In genomic region chr4:43972137-43972591, GRCm38 (mm10) we compare ENCODE assay signal across 9 mouse cellular contexts. TPM values are rescaled to one million over a fixed set of nuclear protein-coding genes. Genes with fewer than 3 reads are reported as not detected.
DNase-seq lines count a peak whose midpoint lies in the region; ATAC-seq lines count a peak whose summit lies in the region.
"Had no signal": no experiment of that assay in that cellular context is flagged by ENCODE, and none has a peak within 500 bp of the region (broad histone marks: within the 10 kb centered on the region; RNA-seq: fewer than 3 reads in every experiment).

No protein-coding gene starts in this region.

- peaks cover 7% of the 10 kb centered on the region for H3K4me1 ChIP-seq in embryonic facial prominence, embryonic 11.5 days (ENCODE audit: control insufficient read depth, insufficient read depth, low read length)
- peaks cover 28% of the 10 kb centered on the region for H3K4me1 ChIP-seq in hindbrain, embryonic 14.5 days (replicated peaks; ENCODE audit: control insufficient read depth, insufficient read depth, low read length)
- peaks cover 43% of the 10 kb centered on the region for H3K4me1 ChIP-seq in liver, embryonic 11.5 days (replicated peaks; ENCODE audit: control insufficient read depth, insufficient read depth, low read length)

- 5% methylated on average over 8 of the region's 8 CpGs for WGBS in embryonic facial prominence, embryonic 11.5 days
- WGBS in hindbrain, embryonic 14.5 days: 4% methylated on average over 8 of the region's 8 CpGs
- 6% methylated on average over 8 of the region's 8 CpGs for WGBS in liver, embryonic 11.5 days

- no peaks in the 10 kb centered on the region for H3K36me3 ChIP-seq in embryonic facial prominence, embryonic 11.5 days (replicated peaks; ENCODE audit: control insufficient read depth, insufficient read depth, low read depth, low read length)
- peaks cover 7% of the 10 kb centered on the region for H3K36me3 ChIP-seq in hindbrain, embryonic 14.5 days (replicated peaks; ENCODE audit: control insufficient read depth, insufficient read depth)
- H3K36me3 ChIP-seq in liver, embryonic 11.5 days (ENCODE audit: control insufficient read depth, insufficient read depth, low read length): no peaks in the 10 kb centered on the region

- H3K9ac ChIP-seq in embryonic facial prominence, embryonic 11.5 days (replicated peaks; ENCODE audit: low read length): no peak overlapping the region
- H3K9ac ChIP-seq in hindbrain, embryonic 14.5 days: no peak overlapping the region
- H3K9ac ChIP-seq in liver, embryonic 11.5 days (ENCODE audit: low read depth, low read length): peak overlapping the region; percentile 13; the same call in 1 of the 2 replicates

- no peak overlapping the region for H3K4me3 ChIP-seq in embryonic facial prominence, embryonic 11.5 days (ENCODE audit: low read depth, low read length)
- H3K4me3 ChIP-seq in hindbrain, embryonic 14.5 days (replicated peaks; ENCODE audit: low read length): no peak overlapping the region
- H3K4me3 ChIP-seq in liver, embryonic 11.5 days (ENCODE audit: low read depth, low read length): no peak overlapping the region

- H3K4me2 ChIP-seq in embryonic facial prominence, embryonic 11.5 days (ENCODE audit: low read depth, low read length): no peak overlapping the region
- 0 out of 2 replicates have a peak overlapping the region, but pooled peaks have one; percentile 3 for H3K4me2 ChIP-seq in hindbrain, embryonic 14.5 days (replicated peaks)
- H3K4me2 ChIP-seq in liver, embryonic 11.5 days: peak overlapping the region; percentile 46

- H3K9me3 ChIP-seq in embryonic facial prominence, embryonic 11.5 days (replicated peaks; ENCODE audit: control insufficient read depth, low read length): no peaks in the 10 kb centered on the region
- H3K9me3 ChIP-seq in hindbrain, embryonic 14.5 days (ENCODE audit: control insufficient read depth, low read length): no peaks in the 10 kb centered on the region
- no peaks in the 10 kb centered on the region for H3K9me3 ChIP-seq in liver, embryonic 11.5 days (ENCODE audit: control insufficient read depth, low read length)

- H3K27ac ChIP-seq in embryonic facial prominence, embryonic 11.5 days (replicated peaks; ENCODE audit: low read depth, low read length): peak overlapping the region; percentile 42
- H3K27ac ChIP-seq in hindbrain, embryonic 14.5 days: peak overlapping the region; percentile 57; the same call in 1 of the 2 replicates
- H3K27ac ChIP-seq in liver, embryonic 11.5 days (ENCODE audit: low read depth, low read length): peak overlapping the region; percentile 87

- ATAC-seq in embryonic facial prominence, embryonic 11.5 days (replicated peaks; ENCODE audit: insufficient number of reproducible peaks, low FRiP score, low TSS enrichment, low read depth): peak; percentile 71
- ATAC-seq in hindbrain, embryonic 14.5 days (ENCODE audit: low FRiP score): 0 out of 2 replicates have a peak, but pooled peaks have one; percentile 13
- ATAC-seq in liver, embryonic 11.5 days (replicated peaks; ENCODE audit: low FRiP score): peak; percentile 83

- peak; percentile 45 for DNase-seq in ovary, adult 18-20 months (ENCODE audit: low spot score)
- DNase-seq in ovary, postnatal 10 days (ENCODE audit: low spot score): no peak
- DNase-seq in embryonic facial prominence, embryonic 11.5 days (ENCODE audit: low spot score): peak; percentile 72
- DNase-seq in hindbrain, embryonic 14.5 days (ENCODE audit: low spot score): no peak
- peak; percentile 70 for DNase-seq in liver, embryonic 11.5 days (ENCODE audit: low spot score)
- DNase-seq in neural tube, embryonic 10.5 days (ENCODE audit: extremely low spot score, low spot score): peak; percentile 72
- DNase-seq in gastrocnemius, postnatal 4 days (ENCODE audit: low spot score in 2 of 2): no peak
- DNase-seq in right cerebral cortex, postnatal 4 days: no peak

- H3K27me3 ChIP-seq in embryonic facial prominence, embryonic 11.5 days (ENCODE audit: control insufficient read depth, insufficient read depth, low read length): no peaks in the 10 kb centered on the region
- H3K27me3 ChIP-seq in hindbrain, embryonic 14.5 days (ENCODE audit: control insufficient read depth, insufficient read depth, low read length): no peaks in the 10 kb centered on the region
- H3K27me3 ChIP-seq in liver, embryonic 11.5 days (replicated peaks; ENCODE audit: control insufficient read depth, insufficient read depth, low read length): no peaks in the 10 kb centered on the region

RNA-seq across cellular contexts. Expression of gene Ccin, which starts 11.1 kb away (rescaled TPM):
- not detected in 2 replicates for polyA plus RNA-seq in embryonic facial prominence, embryonic 11.5 days (2014; fragmentation: Nextera tagmentation; extraction: Ambion mirVana)
- polyA plus RNA-seq in hindbrain, embryonic 14.5 days (2014; fragmentation: Nextera tagmentation; extraction: Ambion mirVana): 0.09 TPM in 1 of 2 replicates, not detected in the other
- polyA plus RNA-seq in liver, embryonic 11.5 days (2014; fragmentation: Nextera tagmentation; extraction: Ambion mirVana): not detected in 2 replicates
- under 1 TPM; 0.26 to 0.32 TPM for total RNA-seq in gastrocnemius, postnatal 4 days (2021)
- polyA plus RNA-seq: cortical plate, adult 2 months had no signal

RNA-seq across cellular contexts. Expression of gene Glipr2, which starts 15.0 kb away (rescaled TPM):
- polyA plus RNA-seq in embryonic facial prominence, embryonic 11.5 days (2014; fragmentation: Nextera tagmentation; extraction: Ambion mirVana): 135 and 142 TPM in 2 replicates
- polyA plus RNA-seq in hindbrain, embryonic 14.5 days (2014; fragmentation: Nextera tagmentation; extraction: Ambion mirVana): 41.4 and 43.3 TPM in 2 replicates
- 71.4 and 81.6 TPM in 2 replicates for polyA plus RNA-seq in liver, embryonic 11.5 days (2014; fragmentation: Nextera tagmentation; extraction: Ambion mirVana)
- total RNA-seq in gastrocnemius, postnatal 4 days (2021): 10 to 100 TPM; 44.4 to 44.5 TPM

RNA-seq across cellular contexts. Expression of gene Clta, which starts 32.1 kb away (rescaled TPM):
- polyA plus RNA-seq in embryonic facial prominence, embryonic 11.5 days (2014; fragmentation: Nextera tagmentation; extraction: Ambion mirVana): 272 and 273 TPM in 2 replicates
- polyA plus RNA-seq in hindbrain, embryonic 14.5 days (2014; fragmentation: Nextera tagmentation; extraction: Ambion mirVana): 348 and 365 TPM in 2 replicates
- 215 and 216 TPM in 2 replicates for polyA plus RNA-seq in liver, embryonic 11.5 days (2014; fragmentation: Nextera tagmentation; extraction: Ambion mirVana)
- 100 to 1,000 TPM; 158 to 176 TPM for total RNA-seq in gastrocnemius, postnatal 4 days (2021)

Comparison
In these comparisons a context has a peak if more than half of its experiments do, and no peak if none do; other contexts are left out.
1. DNase-seq: peak in ovary, adult 18-20 months (single experiment), embryonic facial prominence, embryonic 11.5 days (single experiment), liver, embryonic 11.5 days (single experiment) and neural tube, embryonic 10.5 days (single experiment); none in ovary, postnatal 10 days (single experiment), hindbrain, embryonic 14.5 days (single experiment), gastrocnemius, postnatal 4 days (0 of 2) and right cerebral cortex, postnatal 4 days (single experiment).
2. ATAC-seq: peak in every context shown above with its lines; median percentile 83 in liver, embryonic 11.5 days; 71 in embryonic facial prominence, embryonic 11.5 days; 13 in hindbrain, embryonic 14.5 days.
3. Peak in every context shown above with its lines, with median percentiles within 50 percentile points of each other: H3K27ac ChIP-seq.